Mouse (Mus musculus) hindbrain, embryonic 14.5 days (tissue): ENCODE measurements around the gene Heatr4. TPM values are rescaled to one million over a fixed set of nuclear protein-coding genes. Genes with fewer than 3 reads are reported as not detected.

Experiments used
- ATAC-seq: fragments of 200-750 bp; cut with Nextera tagmentation; 2 replicates; pipeline ENCODE4 v1.8.0; 2017; ENCODE audit warnings: moderate number of reproducible peaks, mild to moderate bottlenecking, moderate TSS enrichment, moderate library complexity; ENCODE audit not compliant: low FRiP score
- DNase-seq: peaks from one replicate; pipeline ENCODE4 v3.0.0-alpha.2; 2015; ENCODE audit warnings: low spot score
- H3K27ac ChIP-seq: fragments of 300-500 bp; sonication (generic); 2 replicates; pipeline ENCODE4 v1.5.1; 2014; ENCODE audit warnings: mild to moderate bottlenecking, moderate library complexity
- H3K27me3 ChIP-seq: fragments of 300-500 bp; sonication (generic); 2 replicates; pipeline ENCODE4 v1.6.1; 2014; ENCODE audit warnings: mild to moderate bottlenecking, low read length, mixed read lengths; ENCODE audit not compliant: control insufficient read depth, insufficient read depth
- H3K36me3 ChIP-seq: fragments of 300-500 bp; sonication (generic); replicated peaks from 2 replicates; pipeline ENCODE4 v1.6.1; 2014; ENCODE audit not compliant: control insufficient read depth, insufficient read depth
- H3K4me1 ChIP-seq: fragments of 300-500 bp; sonication (generic); replicated peaks from 2 replicates; pipeline ENCODE4 v1.6.1; 2014; ENCODE audit warnings: antibody characterized with exemption, low read length, mixed read lengths; ENCODE audit not compliant: control insufficient read depth, insufficient read depth
- H3K4me2 ChIP-seq: fragments of 300-500 bp; sonication (generic); replicated peaks from 2 replicates; pipeline ENCODE4 v1.6.1; 2014; ENCODE audit warnings: mild to moderate bottlenecking, moderate library complexity
- H3K4me3 ChIP-seq: fragments of 300-500 bp; sonication (generic); replicated peaks from 2 replicates; pipeline ENCODE4 v1.5.1; 2014; ENCODE audit warnings: mild to moderate bottlenecking, low read length
- H3K9ac ChIP-seq: fragments of 300-500 bp; sonication (generic); 2 replicates; pipeline ENCODE4 v1.6.1; 2014
- H3K9me3 ChIP-seq: fragments of 300-500 bp; sonication (generic); 2 replicates; pipeline ENCODE4 v1.6.1; 2016; ENCODE audit warnings: low read length; ENCODE audit not compliant: control insufficient read depth
- whole genome bisulfite sequencing: fragments of 180-500 bp; shearing (Covaris S2); extraction: QIAGEN DNeasy Blood & Tissue Kit; methylation state at CpG from one replicate; pipeline ENCODE4 v1.1.7; 2014; 5-methylcytosine and 5-hydroxymethylcytosine counted together
- polyA plus RNA-seq: library from polyadenylated mRNA; unstranded; fragments of >200 nt; fragmentation: Nextera tagmentation; extraction: Ambion mirVana; gene quantifications from 2 replicates; pipeline ENCODE4 v1.2.1, GENCODE M21; 2014

Heatr4 gene
- polyA plus RNA-seq, 1 experiment from 2014 or later, result not detected

DNA sequence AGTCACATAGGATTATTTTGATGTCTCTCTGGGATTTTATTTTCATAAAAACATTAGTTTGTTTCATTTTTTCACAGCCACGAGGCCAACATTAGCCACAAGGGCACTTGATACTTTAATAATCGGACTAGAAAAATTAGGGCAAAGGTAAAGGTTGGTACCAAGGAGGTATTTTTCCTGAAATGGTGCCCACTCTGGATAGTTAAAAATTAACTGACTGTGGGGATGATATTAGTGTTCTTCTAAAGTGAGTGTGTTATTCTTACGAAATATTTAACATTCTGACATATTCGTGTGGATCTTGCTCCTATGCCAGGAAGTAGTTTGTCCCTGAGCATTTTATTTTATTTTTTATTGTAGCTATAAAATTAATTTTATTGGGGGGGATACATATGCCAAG is 3.0 kb downstream of the Heatr4 start:
- no peak for DNase-seq
- H3K36me3 ChIP-seq, result no peaks in the 10 kb centered on the region
- ATAC-seq, result no peak
- H3K4me3 ChIP-seq, result no peak overlapping the region
- WGBS, result 90% methylated on average over 4 of the region's 4 CpGs
- H3K9me3 ChIP-seq, result no peaks in the 10 kb centered on the region
- no peak overlapping the region for H3K4me2 ChIP-seq
- no peaks in the 10 kb centered on the region for H3K4me1 ChIP-seq
- no peak overlapping the region for H3K9ac ChIP-seq
- no peak overlapping the region for H3K27ac ChIP-seq
- no peaks in the 10 kb centered on the region for H3K27me3 ChIP-seq

DNA sequence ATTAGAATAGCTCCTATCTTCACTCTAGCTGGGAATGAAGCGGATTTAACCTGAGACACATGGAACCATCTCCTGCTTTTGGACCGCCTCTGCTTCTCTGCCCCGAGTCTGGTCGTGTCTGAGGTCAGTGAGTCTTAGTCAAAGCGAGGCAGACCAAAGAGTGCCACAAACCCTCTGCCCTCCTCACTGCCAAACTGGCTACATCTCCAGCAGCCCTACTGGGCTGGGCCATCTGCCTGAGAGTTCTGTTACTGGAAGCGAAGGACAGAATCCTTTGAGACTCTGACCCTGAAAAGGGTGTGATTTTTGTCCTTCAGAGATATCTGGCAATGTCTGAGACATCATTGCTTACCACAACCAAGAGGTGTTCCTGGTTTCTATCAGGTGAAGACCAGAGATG is 5.8 kb downstream of the Heatr4 start:
- H3K9me3 ChIP-seq, result no peaks in the 10 kb centered on the region
- H3K4me1 ChIP-seq, result no peaks in the 10 kb centered on the region
- H3K4me3 ChIP-seq, result no peak overlapping the region
- H3K9ac ChIP-seq, result no peak overlapping the region
- H3K36me3 ChIP-seq, result no peaks in the 10 kb centered on the region
- no peak overlapping the region for H3K27ac ChIP-seq
- DNase-seq (no peak), ATAC-seq (no peak)
- no peak overlapping the region for H3K4me2 ChIP-seq
- H3K27me3 ChIP-seq, result no peaks in the 10 kb centered on the region
- WGBS, result 90% methylated on average over 6 of the region's 6 CpGs

DNA sequence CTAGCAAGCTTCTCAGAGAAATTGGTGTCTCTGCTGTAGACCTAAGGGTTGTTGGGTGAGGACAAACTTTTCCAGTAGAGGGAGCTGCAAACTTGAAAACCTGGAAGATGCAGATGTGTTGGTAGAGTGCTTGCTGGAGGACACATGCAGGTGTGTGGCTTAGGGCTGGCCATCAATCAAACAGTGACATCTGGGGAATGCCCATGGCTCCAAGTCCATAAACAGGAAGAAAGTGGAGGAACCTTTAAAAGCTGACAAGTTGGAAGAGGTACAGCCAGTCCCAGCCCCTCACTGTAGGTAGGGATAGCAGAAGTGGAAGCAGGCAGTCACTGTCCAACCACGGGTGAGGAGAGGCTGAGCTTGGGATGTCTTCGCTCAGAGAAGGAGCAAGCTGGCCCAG is 12.5 kb downstream of the Heatr4 start:
- Histone ChIP-seq H3K9ac (no peak overlapping the region), H3K4me3 (no peak overlapping the region), H3K36me3 (no peaks in the 10 kb centered on the region), H3K27me3 (no peaks in the 10 kb centered on the region), H3K27ac (no peak overlapping the region), H3K4me2 (no peak overlapping the region), H3K4me1 (no peaks in the 10 kb centered on the region), H3K9me3 (no peaks in the 10 kb centered on the region)
- ATAC-seq (0 out of 2 replicates have a peak, but pooled peaks have one; percentile 24), DNase-seq (peak; percentile 69)
- WGBS, result 72% methylated on average over 2 of the region's 2 CpGs

DNA sequence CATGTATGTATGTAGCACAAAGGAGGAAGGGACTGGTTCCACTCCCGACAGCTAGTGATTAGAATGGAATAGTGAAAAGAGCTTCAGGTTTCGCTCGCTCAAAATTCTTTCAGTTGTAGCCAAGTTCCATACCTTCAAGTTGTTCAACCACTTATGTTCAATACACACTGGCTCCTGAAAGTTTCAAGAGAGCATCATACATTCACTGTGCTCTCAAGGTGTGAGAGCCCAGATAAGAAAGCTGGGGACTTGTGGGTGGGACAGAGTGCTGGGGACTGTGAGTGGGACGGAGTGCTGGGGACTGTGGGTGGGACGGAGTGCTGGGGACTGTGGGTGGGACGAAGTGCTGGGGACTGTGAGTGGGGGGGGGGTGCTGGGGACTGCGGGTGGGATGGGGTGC is 19.4 kb downstream of the Heatr4 start:
- 90% methylated on average over 7 of the region's 7 CpGs for WGBS
- no peaks in the 10 kb centered on the region for H3K9me3 ChIP-seq
- ATAC-seq, result no peak
- no peak overlapping the region for H3K4me3 ChIP-seq
- H3K36me3 ChIP-seq, result no peaks in the 10 kb centered on the region
- no peak for DNase-seq
- no peak overlapping the region for H3K4me2 ChIP-seq
- H3K9ac ChIP-seq, result no peak overlapping the region
- no peaks in the 10 kb centered on the region for H3K4me1 ChIP-seq
- H3K27me3 ChIP-seq, result no peaks in the 10 kb centered on the region
- H3K27ac ChIP-seq, result no peak overlapping the region

DNA sequence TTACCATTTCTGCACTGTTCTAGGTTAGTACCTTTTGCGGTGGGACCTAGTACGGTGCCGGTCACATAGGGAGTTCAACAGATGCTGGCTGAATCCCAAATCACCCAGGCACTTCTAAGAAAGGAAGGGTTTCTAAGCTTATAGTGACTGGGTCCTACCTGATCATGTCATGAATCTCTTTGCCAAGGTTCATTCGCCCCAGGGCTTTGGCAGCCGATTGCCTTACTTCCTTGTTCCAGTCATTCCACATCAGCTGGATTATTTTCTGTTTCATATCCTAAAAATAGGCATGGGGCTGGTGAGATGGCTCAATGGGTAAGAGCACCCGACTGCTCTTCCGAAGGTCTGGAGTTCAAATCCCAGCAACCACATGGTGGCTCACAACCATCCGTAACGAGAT is 26.4 kb downstream of the Heatr4 start:
- WGBS, result 92% methylated on average over 9 of the region's 9 CpGs
- DNase-seq (no peak), ATAC-seq (no peak)
- Histone ChIP-seq H3K9me3 (no peaks in the 10 kb centered on the region), H3K4me3 (no peak overlapping the region), H3K36me3 (peaks cover 29% of the 10 kb centered on the region), H3K9ac (no peak overlapping the region), H3K27ac (no peak overlapping the region), H3K27me3 (no peaks in the 10 kb centered on the region), H3K4me1 (peaks cover 4% of the 10 kb centered on the region; the same call in 1 of the 2 replicates), H3K4me2 (no peak overlapping the region)

DNA sequence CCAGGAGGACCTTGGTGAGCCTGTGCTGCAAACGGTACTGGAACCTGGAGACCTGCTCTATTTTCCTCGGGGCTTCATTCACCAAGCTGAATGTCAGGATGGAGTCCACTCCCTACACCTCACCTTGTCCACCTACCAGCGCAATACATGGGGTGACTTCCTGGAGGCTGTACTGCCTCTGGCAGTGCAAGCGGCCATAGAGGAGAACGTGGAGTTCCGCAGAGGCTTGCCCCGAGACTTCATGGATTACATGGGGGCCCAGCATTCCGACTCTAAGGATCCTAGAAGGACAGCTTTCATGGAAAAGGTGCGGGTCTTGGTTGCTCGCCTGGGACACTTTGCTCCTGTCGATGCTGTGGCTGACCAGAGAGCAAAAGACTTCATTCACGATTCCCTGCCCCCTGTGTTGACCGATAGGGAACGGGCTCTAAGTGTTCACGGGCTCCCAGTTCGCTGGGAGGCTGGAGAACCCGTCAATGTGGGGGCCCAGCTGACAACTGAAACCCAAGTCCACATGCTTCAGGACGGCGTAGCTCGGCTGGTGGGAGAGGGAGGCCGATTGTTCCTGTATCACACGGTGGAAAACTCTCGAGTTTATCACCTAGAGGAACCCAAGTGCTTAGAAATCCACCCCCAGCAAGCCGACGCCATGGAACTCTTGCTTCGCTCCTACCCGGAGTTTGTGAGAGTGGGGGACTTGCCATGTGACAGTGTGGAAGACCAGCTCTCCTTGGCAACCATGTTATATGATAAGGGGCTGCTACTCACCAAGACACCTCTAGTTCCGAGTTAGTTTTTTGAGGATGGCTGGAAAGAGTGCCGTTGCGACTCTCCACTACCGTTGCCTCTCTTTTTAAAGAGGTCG is 32.7 kb downstream of the Heatr4 start:
- H3K4me3 ChIP-seq, result peak overlapping the region; percentile 86
- H3K4me2 ChIP-seq, result peak overlapping the region; percentile 86
- DNase-seq (no peak), ATAC-seq (no peak)
- H3K27me3 ChIP-seq, result no peaks in the 10 kb centered on the region
- H3K4me1 ChIP-seq, result peaks cover 21% of the 10 kb centered on the region
- peak overlapping the region; percentile 80 for H3K9ac ChIP-seq
- 0 out of 2 replicates have a peak overlapping the region, but pooled peaks have one; percentile 79 for H3K27ac ChIP-seq
- peaks cover 22% of the 10 kb centered on the region for H3K36me3 ChIP-seq
- 71% methylated on average over 32 of the region's 32 CpGs for WGBS
- H3K9me3 ChIP-seq, result no peaks in the 10 kb centered on the region

DNA sequence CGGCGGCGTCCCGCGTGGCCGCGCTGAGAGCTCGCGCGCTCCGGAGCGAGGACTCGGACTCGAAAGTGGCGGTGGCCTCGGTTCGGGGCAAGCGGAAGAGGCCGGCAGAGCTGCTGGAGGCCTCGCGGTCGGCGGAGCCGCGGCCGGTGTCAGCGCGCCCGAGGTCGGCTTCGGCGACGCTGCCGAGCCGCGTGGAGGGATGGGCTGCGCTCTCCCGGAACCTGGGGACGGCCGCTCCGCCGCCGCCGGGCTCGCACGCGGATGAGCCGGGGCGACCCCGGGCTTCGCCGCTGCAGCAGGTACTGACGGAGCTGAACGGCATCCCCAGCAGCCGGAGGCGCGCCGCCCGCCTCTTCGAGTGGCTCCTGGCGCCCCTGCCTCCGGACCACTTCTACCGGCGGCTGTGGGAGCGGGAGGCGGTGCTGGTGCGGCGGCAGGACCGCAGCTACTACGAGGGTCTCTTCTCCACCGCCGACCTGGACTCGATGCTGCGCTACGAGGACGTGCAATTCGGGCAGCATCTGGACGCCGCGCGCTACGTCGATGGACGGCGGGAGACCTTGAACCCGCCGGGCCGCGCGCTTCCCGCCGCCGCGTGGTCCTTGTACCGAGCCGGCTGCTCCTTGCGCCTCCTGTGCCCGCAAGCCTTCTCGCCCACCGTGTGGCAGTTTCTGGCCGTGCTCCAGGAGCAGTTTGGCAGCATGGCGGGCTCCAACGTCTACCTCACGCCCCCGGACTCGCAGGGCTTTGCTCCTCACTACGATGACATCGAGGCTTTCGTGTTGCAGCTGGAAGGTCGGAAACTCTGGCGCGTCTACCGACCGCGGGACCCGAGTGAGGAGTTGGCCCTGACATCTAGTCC is 33.6 kb downstream of the Heatr4 start:
- Histone ChIP-seq H3K4me1 (peaks cover 21% of the 10 kb centered on the region), H3K27me3 (no peaks in the 10 kb centered on the region), H3K9ac (peak overlapping the region; percentile 80), H3K4me3 (peak overlapping the region; percentile 86), H3K4me2 (peak overlapping the region; percentile 86), H3K9me3 (no peaks in the 10 kb centered on the region), H3K27ac (peak overlapping the region; percentile 79), H3K36me3 (peaks cover 19% of the 10 kb centered on the region)
- under 1% methylated on average over 98 of the region's 116 CpGs for WGBS
- DNase-seq (peak; percentile 59), ATAC-seq (peak; percentile 60)

DNA sequence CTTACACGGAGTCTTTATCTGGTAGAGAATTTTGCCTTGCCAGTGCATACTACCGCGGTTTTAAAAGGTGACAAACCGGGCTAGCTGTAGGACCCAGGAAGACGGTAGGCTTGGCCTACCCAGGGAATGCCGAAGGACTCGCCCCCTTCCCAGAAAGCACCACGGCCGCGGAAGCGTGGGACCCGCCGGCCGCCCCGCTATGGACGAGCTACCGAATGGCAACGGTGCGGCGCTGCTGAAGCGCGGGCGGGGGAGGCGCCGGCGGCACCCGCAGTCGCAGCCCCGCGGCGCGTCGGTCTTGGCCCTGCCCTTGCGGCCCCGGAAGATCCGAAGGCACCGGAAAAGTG is 34.2 kb downstream of the Heatr4 start, which contains the start of gene Riox1:
Gene Riox1 (plus strand): TSS at position 116 of the 347 bp plus-strand sequence.
- under 1% methylated on average over 37 of the region's 37 CpGs for whole genome bisulfite sequencing
- peak within 1 kb of the TSS; percentile 86 for H3K4me3 ChIP-seq
- peak within 1 kb of the TSS; percentile 79 for H3K27ac ChIP-seq
- ATAC-seq, result peak; percentile 97
- H3K36me3 ChIP-seq, result peaks cover 14% of the 10 kb centered on the region
- H3K9ac ChIP-seq, result peak within 1 kb of the TSS; percentile 80
- peak within 1 kb of the TSS; percentile 86 for H3K4me2 ChIP-seq
- H3K27me3 ChIP-seq, result no peaks in the 10 kb centered on the region
- H3K4me1 ChIP-seq, result peaks cover 21% of the 10 kb centered on the region
- DNase-seq, result peak; percentile 86
- no peaks in the 10 kb centered on the region for H3K9me3 ChIP-seq
